Comparison of ENCODE assay signal across 10 mouse cellular contexts in genomic region chr4:41696930-41697841, GRCm38 (mm10). TPM values are rescaled to one million over a fixed set of nuclear protein-coding genes. Genes with fewer than 3 reads are reported as not detected.
DNase-seq lines count a peak whose midpoint lies in the region; ATAC-seq and TF ChIP-seq lines count a peak whose summit lies in the region.
"Not testable (repeated sequence)": the region's sequence is repeated elsewhere in the genome, so short reads cannot be mapped to it uniquely, and the experiment has no call there.
"Had no signal": no experiment of that assay in that cellular context is flagged by ENCODE, and none has a peak within 500 bp of the region (broad histone marks: within the 10 kb centered on the region; RNA-seq: fewer than 3 reads in every experiment).

Gene Cntfr, minus strand, starts transcription at chr4:41697089.

- not testable (repeated sequence) for H3K36me3 ChIP-seq in embryonic facial prominence, embryonic 15.5 days; heart, embryonic 11.5 days (ENCODE audit: control insufficient read depth, insufficient read depth, low read length); kidney, embryonic 14.5 days (ENCODE audit: control insufficient read depth, insufficient read depth, low read length); limb, embryonic 12.5 days; midbrain, postnatal 0 days (ENCODE audit: insufficient read depth, low read length)

- peak within 1 kb of the TSS; percentile 37; the same call in 1 of the 2 replicates for H3K4me2 ChIP-seq in embryonic facial prominence, embryonic 15.5 days (replicated peaks)
- H3K4me2 ChIP-seq in heart, embryonic 11.5 days: peak within 1 kb of the TSS; percentile 48
- H3K4me2 ChIP-seq in kidney, embryonic 14.5 days (replicated peaks; ENCODE audit: low read depth, low read length): peak within 1 kb of the TSS; percentile 27; the same call in 1 of the 2 replicates
- H3K4me2 ChIP-seq in limb, embryonic 12.5 days: peak within 1 kb of the TSS; percentile 41; the same call in 1 of the 2 replicates
- H3K4me2 ChIP-seq in midbrain, postnatal 0 days (ENCODE audit: low read depth, low read length, poor library complexity, severe bottlenecking): peak within 1 kb of the TSS; percentile 32; the same call in 1 of the 2 replicates

- TF ChIP-seq CTCF in midbrain, postnatal 0 days (IDR thresholded peaks at IDR 0.05): peak; percentile 75

- H3K9me3 ChIP-seq in embryonic facial prominence, embryonic 15.5 days (replicated peaks); heart, embryonic 11.5 days (replicated peaks; ENCODE audit: control insufficient read depth, low read length); kidney, embryonic 14.5 days (ENCODE audit: control insufficient read depth, low read length); limb, embryonic 12.5 days; midbrain, postnatal 0 days (ENCODE audit: low read length): not testable (repeated sequence)

- not testable (repeated sequence) for ATAC-seq in embryonic facial prominence, embryonic 15.5 days (ENCODE audit: insufficient number of reproducible peaks, low FRiP score, low TSS enrichment, low read depth); heart, embryonic 11.5 days (replicated peaks; ENCODE audit: insufficient number of reproducible peaks, low FRiP score, low TSS enrichment); kidney, embryonic 14.5 days (ENCODE audit: low FRiP score, low TSS enrichment); limb, embryonic 12.5 days (ENCODE audit: insufficient number of reproducible peaks, insufficient read depth, low FRiP score, low TSS enrichment, low read depth); midbrain, postnatal 0 days (ENCODE audit: low FRiP score)

- H3K27ac ChIP-seq in embryonic facial prominence, embryonic 15.5 days (replicated peaks); heart, embryonic 11.5 days (ENCODE audit: low read depth, low read length); kidney, embryonic 14.5 days (ENCODE audit: low read depth, low read length); limb, embryonic 12.5 days; midbrain, postnatal 0 days (ENCODE audit: low read depth, low read length): not testable (repeated sequence)

- H3K9ac ChIP-seq in embryonic facial prominence, embryonic 15.5 days; heart, embryonic 11.5 days (ENCODE audit: low read depth, low read length); kidney, embryonic 14.5 days (ENCODE audit: low read depth, low read length); limb, embryonic 12.5 days (replicated peaks); midbrain, postnatal 0 days (replicated peaks; ENCODE audit: low read length, poor library complexity, severe bottlenecking): not testable (repeated sequence)

- not testable (repeated sequence) for H3K4me3 ChIP-seq in embryonic facial prominence, embryonic 15.5 days (replicated peaks); heart, embryonic 11.5 days (ENCODE audit: low read depth, low read length); kidney, embryonic 14.5 days (ENCODE audit: low read length); limb, embryonic 12.5 days (replicated peaks); midbrain, postnatal 0 days (ENCODE audit: low read depth, low read length)

- H3K27me3 ChIP-seq in embryonic facial prominence, embryonic 15.5 days; heart, embryonic 11.5 days (ENCODE audit: control insufficient read depth, insufficient read depth, low read length); kidney, embryonic 14.5 days (ENCODE audit: control insufficient read depth, insufficient read depth, low read length); midbrain, postnatal 0 days (ENCODE audit: insufficient read depth, low read length): not testable (repeated sequence)
- H3K27me3 ChIP-seq in limb, embryonic 12.5 days: peaks cover 26% of the 10 kb centered on the region

- not testable (repeated sequence) for H3K4me1 ChIP-seq in embryonic facial prominence, embryonic 15.5 days; heart, embryonic 11.5 days (ENCODE audit: control insufficient read depth, insufficient read depth, low read length); kidney, embryonic 14.5 days (ENCODE audit: control insufficient read depth, insufficient read depth, low read length); limb, embryonic 12.5 days (replicated peaks); midbrain, postnatal 0 days (ENCODE audit: insufficient read depth, low read length)

- 14% methylated on average over 29 of the region's 40 CpGs for WGBS in embryonic facial prominence, embryonic 15.5 days
- WGBS in heart, embryonic 11.5 days (ENCODE audit: insufficient replicate concordance): 10% methylated on average over 29 of the region's 40 CpGs
- 8% methylated on average over 27 of the region's 40 CpGs for WGBS in kidney, embryonic 14.5 days
- WGBS in limb, embryonic 12.5 days: 5% methylated on average over 30 of the region's 40 CpGs
- 14% methylated on average over 27 of the region's 40 CpGs for WGBS in midbrain, postnatal 0 days

- DNase-seq in 416B (ENCODE audit: low read depth): peak; percentile 40
- DNase-seq in brain, adult 2 months (ENCODE audit: low read depth, low spot score): peak; percentile 87
- DNase-seq in midbrain, postnatal 0 days (ENCODE audit: low spot score): peak; percentile 68
- peak; percentile 44 to 53 for DNase-seq in spleen, postnatal 36 days (ENCODE audit: low spot score in 2 of 2)

RNA-seq across cellular contexts. Expression of gene Cntfr, which starts in this region (rescaled TPM):
- polyA plus RNA-seq in embryonic facial prominence, embryonic 15.5 days (2015; fragmentation: Nextera tagmentation; extraction: Ambion mirVana): 16.2 and 19.0 TPM in 2 replicates
- 4.1 and 4.3 TPM in 2 replicates for polyA plus RNA-seq in heart, embryonic 11.5 days (2014; fragmentation: Nextera tagmentation; extraction: Ambion mirVana)
- polyA plus RNA-seq in kidney, embryonic 14.5 days (2014; fragmentation: Nextera tagmentation; extraction: Ambion mirVana): 16.6 and 31.5 TPM in 2 replicates
- polyA plus RNA-seq in limb, embryonic 12.5 days (2016; fragmentation: Nextera tagmentation; extraction: Ambion mirVana): 4.7 and 5.5 TPM in 2 replicates
- total RNA-seq in midbrain, postnatal 0 days (2014; rRNA removed): 61.6 and 69.2 TPM in 2 replicates
- polyA plus RNA-seq in midbrain, postnatal 0 days (2015; fragmentation: Nextera tagmentation; extraction: Ambion mirVana): 20.1 and 23.4 TPM in 2 replicates
- polyA plus RNA-seq: CD4-positive, CD25-positive, alpha-beta regulatory T cell, adult 4 months; inflammation-experienced regulatory T-cells, adult 6 months had no signal
